Mouse (Mus musculus): ENCODE measurements around the gene Gp6. TPM values are rescaled to one million over a fixed set of nuclear protein-coding genes. Genes with fewer than 3 reads are reported as not detected.

Gene Gp6
- polyA plus RNA-seq, 1 experiment from 2014 or later, result not detected

DNA sequence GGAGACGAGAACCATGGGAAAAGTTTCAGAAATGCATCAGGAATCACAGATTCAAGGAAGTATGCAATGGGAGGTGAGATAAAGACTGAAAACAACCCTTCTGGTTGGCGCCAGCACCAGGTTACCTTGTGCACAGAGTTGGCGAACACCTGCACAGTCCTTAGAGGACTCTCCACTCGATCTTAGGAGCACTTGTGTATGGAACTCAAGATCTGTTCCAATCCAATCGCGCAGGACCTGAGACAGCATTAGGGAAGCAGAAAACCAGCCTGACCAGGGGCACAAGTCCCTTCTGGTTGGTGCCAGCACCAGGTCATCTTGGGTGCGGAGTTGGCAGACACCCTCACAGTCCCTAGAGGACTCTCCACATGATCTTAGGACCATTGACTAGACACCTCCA is 24.0 kb downstream of the Gp6 start:
- TF ChIP-seq CTCF (IDR thresholded peaks at IDR 0.05; ENCODE audit: low read depth), result no peak
- H3K36me3 ChIP-seq (ENCODE audit: control insufficient read depth, insufficient read depth), result no peaks in the 10 kb centered on the region
- WGBS, result 83% methylated on average over 7 of the region's 7 CpGs
- no peaks in the 10 kb centered on the region for H3K4me1 ChIP-seq (replicated peaks; ENCODE audit: control insufficient read depth, insufficient read depth, low read length)
- H3K4me3 ChIP-seq (ENCODE audit: low read depth, low read length), result no peak overlapping the region
- H3K27me3 ChIP-seq (replicated peaks; ENCODE audit: control insufficient read depth, insufficient read depth, low read length), result no peaks in the 10 kb centered on the region
- no peak overlapping the region for H3K4me2 ChIP-seq (replicated peaks; ENCODE audit: low read depth)
- H3K9ac ChIP-seq (ENCODE audit: low read depth, low read length), result no peak overlapping the region
- no peaks in the 10 kb centered on the region for H3K9me3 ChIP-seq (ENCODE audit: control insufficient read depth)
- H3K27ac ChIP-seq (ENCODE audit: low read depth, low read length), result no peak overlapping the region
- ATAC-seq, result no peak

DNA sequence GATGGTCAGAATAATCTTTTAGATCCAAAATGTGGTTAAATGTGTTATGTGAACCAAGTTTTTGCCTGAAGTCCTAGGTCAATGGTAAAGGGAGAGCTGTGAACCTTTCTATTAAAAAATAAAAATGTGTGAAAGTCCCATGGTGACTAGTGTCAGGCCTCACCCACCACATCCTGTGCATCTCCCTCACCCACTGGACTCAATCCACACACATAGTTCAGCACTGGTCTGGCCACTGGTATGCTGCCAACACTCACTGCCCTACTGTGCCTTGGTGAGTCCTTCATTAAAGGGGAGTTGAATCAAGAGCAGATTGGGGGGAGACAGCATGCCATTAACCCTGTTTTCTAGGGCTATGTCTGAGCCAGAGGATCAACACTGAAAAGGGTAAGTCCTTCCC is 60.0 kb downstream of the Gp6 start, which contains the start of gene Ncr1:
Gene Ncr1, plus strand, starts transcription at position 216 of the 400 bp plus-strand sequence.
- Histone ChIP-seq H3K9ac (ENCODE audit: low read depth, low read length) (no peak within 1 kb of the TSS), H3K36me3 (ENCODE audit: control insufficient read depth, insufficient read depth) (no peaks in the 10 kb centered on the region), H3K27me3 (replicated peaks; ENCODE audit: control insufficient read depth, insufficient read depth, low read length) (no peaks in the 10 kb centered on the region), H3K9me3 (ENCODE audit: control insufficient read depth) (no peaks in the 10 kb centered on the region), H3K4me2 (replicated peaks; ENCODE audit: low read depth) (no peak within 1 kb of the TSS), H3K4me1 (replicated peaks; ENCODE audit: control insufficient read depth, insufficient read depth, low read length) (no peaks in the 10 kb centered on the region), H3K4me3 (ENCODE audit: low read depth, low read length) (no peak within 1 kb of the TSS), H3K27ac (ENCODE audit: low read depth, low read length) (no peak within 1 kb of the TSS)
- no peak for TF ChIP-seq CTCF (IDR thresholded peaks at IDR 0.05; ENCODE audit: low read depth)
- ATAC-seq, result no peak

DNA sequence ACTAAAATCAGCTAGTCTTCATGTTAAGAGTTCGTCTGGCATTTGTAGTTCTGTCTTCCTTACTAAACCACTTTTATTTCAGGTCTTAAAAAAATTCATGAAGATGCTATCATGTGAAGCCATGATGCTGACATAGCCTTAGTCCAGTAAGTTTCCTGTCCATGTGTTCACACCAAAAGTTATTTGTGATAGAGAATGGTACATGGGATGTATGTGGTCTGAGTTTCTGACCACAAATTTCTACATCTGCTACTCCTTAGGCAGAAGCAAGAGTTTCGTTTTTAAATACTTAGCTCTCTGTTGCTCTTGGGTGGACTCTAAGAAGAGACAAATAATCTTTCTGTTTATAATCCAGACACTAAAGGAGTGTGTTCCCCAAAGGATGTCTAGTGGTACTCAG is 74.2 kb downstream of the Gp6 start:
- WGBS, result 62% methylated on average over 2 of the region's 2 CpGs
- no peak for TF ChIP-seq CTCF (IDR thresholded peaks at IDR 0.05; ENCODE audit: low read depth)
- ATAC-seq, result no peak

More for the DNA sequence above, 74.2 kb downstream of the Gp6 start:
- Histone ChIP-seq H3K9ac (ENCODE audit: low read depth, low read length) (no peak overlapping the region), H3K27ac (ENCODE audit: low read depth, low read length) (no peak overlapping the region), H3K36me3 (ENCODE audit: control insufficient read depth, insufficient read depth) (no peaks in the 10 kb centered on the region), H3K4me3 (ENCODE audit: low read depth, low read length) (no peak overlapping the region), H3K4me1 (replicated peaks; ENCODE audit: control insufficient read depth, insufficient read depth, low read length) (no peaks in the 10 kb centered on the region), H3K4me2 (replicated peaks; ENCODE audit: low read depth) (no peak overlapping the region), H3K27me3 (replicated peaks; ENCODE audit: control insufficient read depth, insufficient read depth, low read length) (no peaks in the 10 kb centered on the region), H3K9me3 (ENCODE audit: control insufficient read depth) (no peaks in the 10 kb centered on the region)

Small RNA genes lying within 50 kb of the gene (microRNA-seq; reads per million reads assigned to microRNA genes)
- gene Gm24605, result not detected
- not detected for gene Gm24752
- not detected for gene Gm25349

Other genes with a start within 250 kb of the Gp6 start
- 14.1 and 16.0 TPM in 2 replicates for gene Leng9, start 247.4 kb downstream of the Gp6 start, polyA plus RNA-seq (2015; fragmentation: Nextera tagmentation; extraction: Ambion mirVana)
- 120 and 126 TPM in 2 replicates for gene Cdc42ep5, start 232.9 kb downstream of the Gp6 start, polyA plus RNA-seq (2015; fragmentation: Nextera tagmentation; extraction: Ambion mirVana)
- gene Lilra5, start 160.0 kb downstream of the Gp6 start, polyA plus RNA-seq (2015; fragmentation: Nextera tagmentation; extraction: Ambion mirVana), result 0.37 and 0.47 TPM in 2 replicates
- not detected in 2 replicates for gene Ncr1, start 60.0 kb downstream of the Gp6 start, polyA plus RNA-seq (2015; fragmentation: Nextera tagmentation; extraction: Ambion mirVana)
- gene Rdh13, start 47.9 kb upstream of the Gp6 start, polyA plus RNA-seq (2015; fragmentation: Nextera tagmentation; extraction: Ambion mirVana), result 11.0 and 11.4 TPM in 2 replicates
- 1.1 and 1.7 TPM in 2 replicates for gene Eps8l1, start 62.9 kb upstream of the Gp6 start, polyA plus RNA-seq (2015; fragmentation: Nextera tagmentation; extraction: Ambion mirVana)
- gene Ppp1r12c, start 103.9 kb upstream of the Gp6 start, polyA plus RNA-seq (2015; fragmentation: Nextera tagmentation; extraction: Ambion mirVana), result 33.6 and 33.9 TPM in 2 replicates
- 20.1 and 24.3 TPM in 2 replicates for gene Tnnt1, start 118.6 kb upstream of the Gp6 start, polyA plus RNA-seq (2015; fragmentation: Nextera tagmentation; extraction: Ambion mirVana)
- gene Tnni3, start 126.5 kb upstream of the Gp6 start, polyA plus RNA-seq (2015; fragmentation: Nextera tagmentation; extraction: Ambion mirVana), result 1.1 TPM in 2 replicates
- 0.33 and 0.54 TPM in 2 replicates for gene Dnaaf3, start 134.7 kb upstream of the Gp6 start, polyA plus RNA-seq (2015; fragmentation: Nextera tagmentation; extraction: Ambion mirVana)
- 5.3 and 5.7 TPM in 2 replicates for gene Syt5, start 149.8 kb upstream of the Gp6 start, polyA plus RNA-seq (2015; fragmentation: Nextera tagmentation; extraction: Ambion mirVana)
- gene Ptprh, start 206.3 kb upstream of the Gp6 start, polyA plus RNA-seq (2015; fragmentation: Nextera tagmentation; extraction: Ambion mirVana), result 16.7 and 17.1 TPM in 2 replicates
- gene Tmem86b, start 233.7 kb upstream of the Gp6 start, polyA plus RNA-seq (2015; fragmentation: Nextera tagmentation; extraction: Ambion mirVana), result 25.1 and 31.4 TPM in 2 replicates